Mouse (Mus musculus): ENCODE data around the gene Dcst1.

Gene Dcst1

DNA sequence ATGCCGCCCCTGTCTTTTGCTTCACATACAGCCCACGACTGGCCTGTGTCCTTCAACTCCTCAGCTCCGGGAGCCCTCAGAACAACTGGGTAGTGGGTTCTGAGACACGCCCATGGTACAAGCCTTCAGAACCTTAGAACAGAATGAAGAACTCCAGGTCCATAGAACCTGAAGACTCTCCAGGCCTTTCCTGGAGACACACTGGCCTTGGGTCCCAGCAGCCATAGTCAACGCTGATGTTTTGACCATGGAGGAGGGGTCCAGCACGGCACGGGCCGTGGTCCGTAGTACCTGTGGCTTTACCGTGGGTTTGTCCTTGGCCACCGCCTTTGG, at the start of gene Dcst1:
Gene Dcst1 (minus strand): TSS at position 101 of the 333 bp plus-strand sequence.
- no peak for DNase-seq (ENCODE audit: low spot score in 2 of 2)

DNA sequence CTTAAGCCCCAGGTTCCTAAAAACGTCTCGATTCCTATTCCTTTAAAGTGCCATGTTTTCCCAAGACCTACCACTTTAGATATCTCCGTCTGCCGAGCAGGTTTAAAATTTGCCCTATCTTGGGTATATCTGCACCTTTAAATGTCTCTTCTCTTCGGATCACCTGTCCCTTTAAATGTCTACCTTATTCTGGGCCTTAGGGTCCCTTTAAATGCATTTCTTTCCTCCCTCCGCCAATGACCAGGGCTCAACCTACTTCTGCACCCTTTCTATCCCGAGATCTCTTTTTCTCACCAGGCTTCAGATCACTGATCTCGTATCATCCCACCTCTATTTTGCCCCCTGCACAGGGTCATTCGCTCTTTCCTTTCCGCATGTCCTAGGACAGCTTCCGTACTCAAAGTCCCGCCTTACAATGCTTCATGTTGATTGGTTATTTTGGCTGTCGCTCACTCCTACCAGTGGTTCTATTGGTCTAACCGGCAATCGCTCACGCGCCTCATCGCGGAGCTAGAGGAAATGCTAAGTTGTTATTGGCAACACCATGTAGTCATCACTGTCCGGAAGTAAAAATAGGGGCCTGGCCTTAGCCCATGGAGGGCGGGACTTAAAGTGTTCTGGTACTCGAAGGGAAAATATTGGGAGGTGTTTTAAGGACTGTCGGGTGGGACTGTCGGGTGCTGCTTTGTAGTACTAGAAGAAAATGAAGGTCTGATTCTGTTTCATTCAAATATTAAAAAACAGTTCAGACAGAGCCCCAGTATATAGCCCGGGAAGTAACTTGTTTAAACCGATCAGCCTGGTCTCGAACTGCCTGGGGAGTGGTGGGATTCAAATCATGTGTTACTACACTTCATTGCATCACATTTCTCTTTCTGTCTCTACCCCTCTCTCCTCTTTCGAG, 46.7 kb upstream of the Dcst1 start, which contains the start of gene Flad1:
Gene Flad1 (minus strand): TSS at position 381 of the 904 bp plus-strand sequence.
- DNase-seq (ENCODE audit: low spot score in 2 of 2): peak; percentile 96 to 97

DNA sequence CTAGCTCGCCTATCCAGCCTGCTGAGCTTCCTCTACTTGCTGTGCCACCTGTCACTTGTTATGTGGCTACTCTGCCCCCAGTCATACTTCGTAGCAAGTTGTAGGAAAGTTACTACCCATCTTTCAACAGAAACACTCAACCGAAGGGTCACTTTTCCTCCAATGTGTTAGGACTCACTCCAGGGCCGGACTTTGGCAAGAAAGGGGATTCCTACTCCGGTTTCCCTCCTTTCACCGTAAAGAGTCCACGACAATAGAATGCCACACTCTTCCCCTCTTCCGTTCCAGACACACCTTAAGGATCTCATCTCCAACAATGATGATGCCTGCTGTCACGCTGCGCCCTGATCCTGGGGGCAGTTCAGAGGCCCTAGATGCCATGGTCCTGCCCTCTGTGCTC, 45.8 kb upstream of the Dcst1 start:
- DNase-seq (ENCODE audit: low spot score in 2 of 2): no peak

DNA sequence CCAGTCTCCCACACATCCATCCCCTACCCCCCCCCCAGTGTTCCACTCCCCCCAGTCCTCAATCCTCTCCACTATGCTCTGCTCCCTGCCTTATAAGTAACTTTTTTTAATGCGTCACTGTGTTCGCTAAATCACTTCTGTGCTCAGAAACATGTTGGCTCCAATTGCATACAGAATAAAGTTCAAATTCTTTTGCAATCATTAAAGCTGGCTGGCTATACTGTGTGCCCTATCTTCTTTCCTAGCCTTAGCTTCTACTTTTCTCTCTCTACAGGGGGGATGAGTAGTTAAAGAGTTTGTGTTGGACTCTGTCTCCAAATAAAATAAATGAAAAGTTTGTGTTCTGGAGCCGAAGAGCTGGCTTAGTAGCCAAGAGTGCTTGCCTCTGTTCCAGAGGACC, 44.6 kb upstream of the Dcst1 start:
- DNase-seq (ENCODE audit: low spot score in 2 of 2): no peak

DNA sequence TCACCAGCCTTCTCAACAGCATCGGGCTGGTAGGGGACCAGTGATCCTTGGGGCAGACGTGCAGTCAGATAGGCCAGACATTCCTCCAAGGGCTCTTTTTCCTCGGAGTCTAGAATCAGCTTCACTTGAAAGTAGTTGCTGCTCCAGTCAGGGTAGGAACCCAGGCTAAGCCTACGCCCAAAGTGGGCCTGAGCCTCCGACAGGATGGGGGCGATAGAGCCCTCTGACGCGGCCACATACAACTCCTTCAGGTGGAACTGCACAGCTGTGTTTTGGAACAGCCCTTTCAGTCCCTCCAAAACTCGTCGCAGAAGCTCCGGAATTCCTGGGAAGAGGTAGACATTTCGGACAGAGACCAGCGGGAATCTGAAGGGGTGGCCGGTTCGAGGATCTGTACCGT, 43.4 kb upstream of the Dcst1 start:
- DNase-seq (ENCODE audit: low spot score in 2 of 2): no peak

DNA sequence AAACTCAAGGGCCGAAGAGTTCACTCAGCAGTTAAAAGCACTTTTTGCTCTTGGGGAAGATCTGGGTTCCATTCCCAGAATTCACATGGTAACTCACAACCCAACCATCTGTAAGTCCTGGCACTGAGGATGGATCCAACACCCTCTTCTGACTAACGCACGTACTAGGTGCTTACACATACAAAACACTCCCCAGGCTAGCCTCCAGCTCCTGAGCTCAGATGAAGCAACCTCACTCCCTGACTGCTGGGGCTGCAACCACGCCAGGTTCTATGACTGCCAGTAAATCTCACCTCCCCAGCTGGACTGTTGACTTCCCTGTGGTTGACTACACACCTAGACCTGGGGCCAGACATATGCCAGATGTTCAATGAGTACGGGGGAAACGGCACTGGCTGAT, 41.8 kb upstream of the Dcst1 start:
- DNase-seq (ENCODE audit: low spot score in 2 of 2): no peak

DNA sequence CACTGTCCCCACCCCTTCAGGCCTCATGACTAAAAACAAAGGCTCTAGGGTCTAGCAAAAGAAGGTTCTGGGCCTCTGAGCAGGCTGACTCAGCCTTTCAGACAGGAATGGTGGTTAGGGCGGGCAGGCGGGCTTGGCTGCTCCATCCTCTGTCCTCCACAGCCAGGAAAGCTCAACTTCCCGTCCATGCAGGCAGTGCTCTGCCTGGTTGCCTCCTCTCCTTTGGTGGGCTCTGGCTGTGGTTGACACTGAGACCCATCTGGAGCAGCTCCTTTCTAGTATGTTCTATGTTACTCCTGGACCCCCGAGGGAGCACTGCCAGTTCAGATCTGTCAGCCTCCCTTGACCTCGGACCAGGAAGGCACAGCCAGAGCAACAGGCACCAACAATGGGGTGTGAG, 37.6 kb upstream of the Dcst1 start, which contains the start of gene Lenep:
Gene Lenep (minus strand): TSS at position 101 of the 400 bp plus-strand sequence.
- no peak for DNase-seq (ENCODE audit: low spot score in 2 of 2)

DNA sequence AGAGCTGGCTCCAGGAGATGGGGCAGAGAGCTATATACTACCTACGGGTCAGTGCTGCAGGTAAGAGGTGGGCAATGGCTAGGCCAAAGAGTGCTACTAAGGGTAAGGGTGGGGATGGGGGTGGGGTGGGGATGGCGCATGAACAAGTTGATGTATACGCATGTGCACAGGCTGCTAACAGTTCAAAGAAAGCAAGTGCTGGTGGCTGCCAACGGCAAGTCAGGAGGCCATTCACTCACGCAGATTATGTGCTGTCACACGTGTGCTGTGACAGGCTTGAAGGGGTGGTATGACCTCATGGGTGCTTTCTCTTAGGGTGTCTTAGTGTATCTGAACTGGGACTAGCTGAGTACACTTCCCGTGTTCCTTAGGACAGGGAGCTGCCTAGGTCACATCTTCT, 36.3 kb upstream of the Dcst1 start:
- no peak for DNase-seq (ENCODE audit: low spot score in 2 of 2)

DNA sequence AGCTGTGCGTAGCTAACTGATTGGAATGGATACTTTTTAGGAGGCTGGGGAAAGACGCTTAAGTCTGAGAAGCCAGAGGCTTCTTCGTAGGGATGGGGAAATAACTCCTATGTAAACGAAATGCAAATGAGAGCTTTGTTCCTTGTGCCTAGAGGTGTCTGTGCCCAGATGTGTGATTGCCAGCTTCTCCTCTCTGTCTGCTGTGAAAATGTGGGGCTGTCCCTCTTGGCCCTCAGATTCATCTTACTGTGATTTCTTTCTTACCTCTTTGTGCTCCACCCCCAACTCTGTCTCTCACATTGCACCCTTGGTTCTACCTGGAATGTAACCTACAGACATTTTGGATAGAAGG, 31.6 kb upstream of the Dcst1 start:
- no peak for DNase-seq (ENCODE audit: low spot score in 2 of 2)

DNA sequence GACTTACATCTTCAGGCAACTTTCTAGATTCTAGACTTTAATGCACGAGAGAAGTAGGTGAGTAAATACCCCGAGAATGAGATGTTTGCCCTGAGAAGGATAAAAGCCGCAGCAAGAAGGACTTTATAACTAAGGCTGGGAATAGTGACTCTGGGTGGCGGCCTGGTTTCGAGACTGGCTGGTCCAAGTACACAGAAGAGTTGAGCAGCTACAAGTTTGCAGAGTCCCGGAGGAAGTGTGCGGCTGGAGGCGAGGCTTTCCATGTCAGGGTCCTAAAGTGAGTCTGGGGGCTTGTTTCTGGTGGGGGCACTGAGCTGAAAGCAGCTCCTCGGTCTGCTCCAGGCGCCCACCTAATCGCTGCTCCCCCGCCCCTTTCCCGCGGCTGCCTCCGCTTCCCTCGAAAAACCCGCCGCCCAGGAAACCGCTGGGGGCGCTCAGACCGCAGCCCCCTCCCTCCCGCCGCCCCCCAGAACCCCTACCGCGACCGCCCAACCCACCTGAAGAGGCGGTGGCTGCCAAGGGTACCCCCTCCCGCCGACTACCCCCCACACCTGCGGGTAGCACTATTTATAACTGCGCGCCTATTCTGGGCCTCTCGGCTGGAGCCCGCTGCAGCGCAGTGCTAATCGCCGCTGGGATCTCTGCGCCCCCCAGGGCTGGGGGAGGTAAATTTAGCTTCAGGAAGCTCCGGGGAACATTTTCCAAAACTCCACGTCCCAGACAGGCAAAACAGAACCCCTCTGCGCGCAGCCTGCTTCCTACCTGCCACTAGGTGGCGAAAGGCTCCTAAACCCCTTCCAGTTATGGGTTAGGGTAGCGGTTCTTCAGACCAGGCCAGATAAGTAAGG, 31.0 kb upstream of the Dcst1 start:
- DNase-seq (ENCODE audit: low spot score in 2 of 2): peak in 1 of 2 experiments; percentile 59

DNA sequence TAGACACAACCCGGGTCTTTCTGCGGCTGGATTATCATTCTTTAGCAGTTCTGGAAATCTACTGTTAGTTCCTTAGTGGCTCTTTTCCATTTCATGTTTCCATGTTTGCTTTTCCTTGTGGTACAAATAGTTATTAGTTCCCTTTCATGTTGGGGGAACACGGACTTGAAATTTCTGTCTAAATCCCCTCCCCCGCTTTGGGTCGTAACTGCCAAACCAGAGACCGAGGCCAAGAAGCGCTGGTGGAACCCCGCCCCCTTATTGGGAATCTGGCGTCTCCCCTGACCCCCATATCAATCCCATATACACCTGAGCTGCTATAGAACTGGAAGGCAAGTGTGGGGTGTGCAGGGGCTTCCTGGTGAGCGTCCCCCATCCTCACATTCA, 30.4 kb upstream of the Dcst1 start:
- DNase-seq (ENCODE audit: low spot score in 2 of 2): no peak

DNA sequence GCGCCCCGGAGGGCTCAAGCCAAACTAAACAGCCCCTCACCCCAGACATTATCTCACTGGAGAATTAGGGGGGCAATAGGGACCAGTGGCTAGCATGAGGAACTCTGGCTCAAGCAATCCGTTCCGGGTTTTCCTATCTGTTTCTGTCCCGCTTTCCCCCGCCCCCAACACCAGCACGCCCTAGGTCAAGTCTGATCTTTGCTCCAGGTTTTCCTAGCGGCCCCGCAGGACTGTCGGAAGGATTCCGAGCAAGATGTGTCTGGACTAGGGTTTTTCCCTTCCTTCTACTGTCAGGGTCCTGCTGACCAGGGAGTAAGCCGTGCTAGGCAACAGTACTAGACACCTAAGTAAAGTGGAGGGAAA, 29.8 kb upstream of the Dcst1 start:
- peak; percentile 75 to 84 for DNase-seq (ENCODE audit: low spot score in 2 of 2)

DNA sequence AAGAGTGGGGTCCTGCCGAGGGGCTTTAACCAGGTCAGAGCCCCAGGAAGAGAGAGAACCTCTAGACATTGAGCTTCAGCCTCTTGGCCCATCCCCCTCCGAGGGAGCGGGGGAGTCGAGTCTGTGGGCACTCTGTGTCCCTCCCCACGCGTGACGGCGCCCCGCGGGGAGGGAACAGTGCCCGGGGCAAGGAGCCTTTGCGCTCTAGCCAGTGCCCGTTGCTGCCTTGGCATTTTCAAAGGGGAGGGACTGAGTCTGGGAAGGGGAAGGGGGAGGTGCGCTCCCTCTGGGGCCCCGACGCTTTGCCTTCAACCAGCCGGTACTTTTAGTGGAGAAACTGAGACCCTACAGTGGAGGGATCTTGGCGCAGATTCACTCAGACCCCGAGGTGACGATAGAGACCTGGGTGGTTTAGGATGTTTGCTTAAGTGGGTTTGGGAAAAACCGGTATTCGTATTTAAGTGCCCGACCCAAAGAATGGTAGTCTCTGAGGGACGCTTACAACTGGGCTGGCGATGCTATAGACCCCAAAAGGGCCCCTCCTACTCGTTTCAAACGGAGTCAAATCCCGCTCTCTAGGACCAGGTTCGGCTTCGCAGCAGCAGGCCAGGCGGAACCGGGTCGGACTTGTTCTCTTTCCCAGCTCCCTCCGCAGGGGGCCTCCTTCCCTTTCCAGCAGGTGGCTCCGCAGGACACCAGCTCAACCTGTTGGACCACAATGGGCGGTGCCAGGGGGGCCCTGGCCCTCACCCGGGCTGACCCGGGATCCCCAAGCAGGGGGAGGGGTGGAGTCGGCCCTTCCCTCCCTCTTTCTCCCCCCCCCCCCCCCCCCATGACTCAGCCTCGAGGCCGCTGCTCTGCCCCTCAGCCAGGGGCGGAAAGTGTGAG, 29.2 kb upstream of the Dcst1 start, which contains the start of gene Zbtb7b:
Gene Zbtb7b (minus strand): TSS at position 771 of the 888 bp plus-strand sequence.
- DNase-seq (ENCODE audit: low spot score in 2 of 2): peak; percentile 82 to 83

DNA sequence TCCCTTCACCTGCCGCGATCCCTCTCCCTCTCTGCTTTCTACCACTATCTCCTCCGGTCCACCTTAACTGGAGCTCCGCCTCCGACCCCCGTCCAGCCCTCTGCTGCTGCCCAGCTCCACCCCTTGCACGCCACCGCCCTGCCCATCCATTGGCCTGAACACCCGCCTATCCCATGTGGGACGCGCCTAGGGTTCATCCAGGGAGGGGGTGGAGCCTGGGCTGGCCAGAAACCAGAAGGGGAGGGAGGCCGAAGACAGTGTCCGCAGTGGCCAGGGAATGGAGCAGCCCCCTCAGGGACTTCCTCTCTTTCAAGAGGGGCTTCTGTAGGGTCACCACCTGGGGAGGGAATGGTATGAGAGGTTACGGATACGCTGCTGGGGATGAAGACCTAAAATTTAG, 28.6 kb upstream of the Dcst1 start:
- peak; percentile 99 for DNase-seq (ENCODE audit: low spot score in 2 of 2)

DNA sequence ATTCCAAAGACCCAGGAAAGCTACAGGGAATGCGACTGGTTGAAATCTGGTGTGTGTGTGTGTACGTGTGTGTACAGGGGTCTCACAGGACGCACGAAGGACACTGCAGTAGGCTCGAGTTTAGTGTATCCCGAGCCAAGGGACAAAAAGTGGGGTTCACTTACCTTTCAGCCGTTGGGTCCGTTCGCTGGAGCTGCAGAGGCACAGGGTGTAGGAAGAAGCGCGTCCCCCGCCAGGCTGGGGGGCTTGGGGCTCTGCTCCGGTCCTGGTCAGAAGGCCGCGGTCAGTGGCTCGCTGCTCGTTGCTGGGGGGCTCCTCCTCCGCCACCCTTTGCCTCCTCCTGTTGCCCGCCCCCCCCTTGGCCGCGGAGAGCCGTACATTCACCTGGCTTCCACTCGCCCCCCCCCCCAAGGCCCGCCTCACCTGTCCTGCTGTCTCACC, 27.8 kb upstream of the Dcst1 start:
- DNase-seq (ENCODE audit: low spot score in 2 of 2): no peak

DNA sequence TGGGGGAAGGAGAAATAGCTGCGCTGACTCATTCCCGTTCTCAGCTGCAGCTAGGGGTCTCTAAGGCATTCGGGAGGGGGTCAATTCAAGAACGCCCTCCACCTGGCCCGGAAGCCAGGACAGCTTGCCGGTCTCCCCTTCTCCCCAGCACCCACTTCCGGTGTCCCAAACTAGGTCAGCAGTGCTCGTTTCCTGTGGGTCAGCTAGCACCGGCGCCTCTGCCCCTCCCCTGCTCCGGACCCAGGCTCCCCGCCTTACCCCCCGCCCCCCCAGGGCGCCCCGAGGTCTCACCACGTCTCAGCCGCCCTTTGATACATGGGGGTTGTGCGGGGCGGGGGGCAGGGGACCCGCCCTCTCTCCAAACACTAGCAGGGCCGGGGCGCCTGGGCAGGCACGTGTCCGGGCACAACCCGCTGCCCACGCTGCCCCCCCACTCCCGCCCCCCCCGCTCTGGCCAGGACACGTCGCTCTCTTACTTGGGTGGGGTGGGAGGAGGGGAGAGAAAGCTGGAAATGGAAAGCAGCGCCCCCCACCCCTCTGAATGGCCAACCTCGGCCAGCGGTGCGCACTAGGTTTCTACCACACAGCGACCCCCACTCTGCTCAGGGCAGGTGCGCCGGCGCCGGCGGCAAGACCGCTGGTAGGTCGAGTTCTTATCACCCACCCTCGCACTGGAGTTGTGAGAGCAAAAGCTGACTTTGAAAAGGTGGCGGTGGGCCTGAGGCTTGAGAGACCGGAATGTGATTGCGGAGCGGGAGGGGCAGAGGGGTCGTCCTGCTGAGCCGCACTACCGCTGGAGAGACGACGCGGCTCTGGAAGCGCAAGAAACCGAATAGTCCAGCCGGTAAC, 26.8 kb upstream of the Dcst1 start:
- DNase-seq (ENCODE audit: low spot score in 2 of 2): peak in 1 of 2 experiments; percentile 58

DNA sequence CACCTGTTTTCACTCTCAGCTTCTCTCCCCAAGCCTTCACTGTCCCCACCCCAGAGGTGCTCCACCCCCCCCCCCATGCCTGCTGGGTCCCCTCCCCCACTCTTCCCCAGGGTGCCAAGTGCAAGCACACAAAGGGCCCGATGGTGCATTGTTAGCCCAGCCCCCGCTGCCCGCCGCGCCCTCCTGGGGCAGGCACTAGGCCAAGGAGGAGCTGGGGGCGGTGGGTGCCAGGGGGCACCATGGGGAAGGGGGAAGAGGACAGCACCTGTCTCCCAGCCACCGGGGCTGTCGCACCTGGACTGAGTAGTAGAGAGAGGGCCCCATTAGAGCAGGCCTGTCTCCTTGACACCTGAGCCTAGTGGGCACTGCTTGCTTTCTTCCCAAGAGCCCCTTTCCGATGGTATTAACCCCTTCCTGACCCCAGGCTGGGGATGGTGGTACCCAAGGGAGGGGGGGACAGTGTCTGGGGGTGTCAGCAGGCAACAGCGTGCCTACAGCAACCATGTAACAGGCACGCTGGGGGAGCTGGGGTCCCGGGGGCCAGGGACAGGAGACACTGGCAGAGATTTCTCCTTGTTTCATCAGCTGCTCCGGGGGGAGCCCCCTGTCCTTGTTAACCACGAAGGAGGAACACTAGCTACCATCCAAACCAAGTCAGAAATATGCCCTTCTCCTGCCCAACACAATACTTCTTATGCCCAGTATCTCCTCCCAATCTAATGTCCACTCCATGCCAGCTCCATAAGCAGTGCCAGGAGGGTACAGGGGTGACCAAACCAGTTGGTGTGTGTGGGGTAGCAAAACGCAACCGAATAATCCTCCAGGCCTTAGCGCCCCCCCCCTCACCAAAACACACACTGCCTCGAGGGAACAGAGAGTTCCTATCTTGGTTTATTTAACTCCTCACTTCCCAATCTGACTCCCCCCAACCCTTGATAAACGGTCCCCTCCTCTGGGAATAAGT, 25.9 kb upstream of the Dcst1 start:
- DNase-seq (ENCODE audit: low spot score in 2 of 2): no peak

DNA sequence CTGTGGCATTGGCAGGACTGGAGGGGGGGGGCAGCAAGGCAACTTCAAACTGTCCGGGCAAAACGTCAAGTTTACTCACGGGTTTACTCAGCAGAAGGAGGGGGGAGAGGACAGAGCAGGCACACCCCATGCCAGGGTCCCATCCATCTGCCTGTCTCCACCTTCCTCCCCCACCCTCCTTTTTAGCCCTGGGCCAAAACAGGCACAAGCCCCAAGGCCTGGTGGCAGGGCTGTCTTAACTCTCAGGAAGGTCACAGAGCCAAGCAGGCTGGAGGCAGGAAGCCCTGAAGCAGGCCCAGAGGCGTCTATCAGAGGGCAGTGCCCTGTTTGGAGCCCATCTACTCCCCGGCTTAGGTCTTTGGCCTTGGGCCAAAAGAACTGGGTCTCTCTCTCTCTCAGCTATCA, 25.1 kb upstream of the Dcst1 start:
- DNase-seq (ENCODE audit: low spot score in 2 of 2): no peak

DNA sequence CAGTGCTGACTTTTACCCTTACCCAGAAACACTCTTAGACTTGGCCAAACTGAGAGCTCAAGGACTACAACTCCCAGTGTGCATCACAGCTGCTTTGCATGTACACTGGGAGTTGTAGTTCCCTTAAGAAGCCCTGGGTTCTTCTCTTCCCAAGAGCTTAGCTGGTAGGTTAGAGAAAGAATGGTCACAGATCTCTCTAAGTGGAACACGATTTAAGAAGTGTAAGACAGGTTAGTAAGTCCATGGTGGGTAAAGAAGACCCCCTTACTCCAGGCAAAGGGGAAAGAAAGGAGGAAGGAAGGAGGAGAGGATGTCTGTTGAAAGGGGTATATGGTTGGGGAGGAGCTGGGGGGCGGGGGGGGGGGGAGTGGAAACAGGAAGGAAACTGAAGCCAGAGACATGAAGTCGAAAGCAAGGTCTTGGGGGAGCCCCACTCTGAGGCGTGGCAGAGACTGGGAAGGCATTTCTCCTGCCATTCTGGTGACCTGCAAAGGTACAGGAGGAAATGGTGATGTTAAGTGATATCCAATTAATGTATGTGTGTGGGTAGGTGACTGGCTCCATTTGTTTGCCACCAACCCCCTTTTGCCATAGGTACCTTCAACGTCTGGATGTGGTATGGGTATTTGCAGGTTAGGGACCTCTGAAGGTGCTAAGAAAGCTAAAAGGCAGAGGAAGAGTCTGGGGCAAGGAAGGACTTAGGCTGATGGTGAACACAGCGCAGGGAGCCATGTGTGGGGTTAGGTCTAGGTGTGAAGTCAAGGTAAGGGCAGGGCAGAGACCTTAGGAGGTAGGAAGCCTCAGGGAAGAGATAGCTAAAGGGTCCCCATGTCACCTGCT, 24.1 kb upstream of the Dcst1 start:
- DNase-seq (ENCODE audit: low spot score in 2 of 2): no peak

Measured in urinary bladder, postnatal 4 days (tissue).